Mouse (Mus musculus): ENCODE measurements around the gene Cadm4. TPM values are rescaled to one million over a fixed set of nuclear protein-coding genes. Genes with fewer than 3 reads are reported as not detected.

The Cadm4 gene
- total and polyA plus RNA-seq, 2 experiments = 3.5 to 6.5 TPM

DNA sequence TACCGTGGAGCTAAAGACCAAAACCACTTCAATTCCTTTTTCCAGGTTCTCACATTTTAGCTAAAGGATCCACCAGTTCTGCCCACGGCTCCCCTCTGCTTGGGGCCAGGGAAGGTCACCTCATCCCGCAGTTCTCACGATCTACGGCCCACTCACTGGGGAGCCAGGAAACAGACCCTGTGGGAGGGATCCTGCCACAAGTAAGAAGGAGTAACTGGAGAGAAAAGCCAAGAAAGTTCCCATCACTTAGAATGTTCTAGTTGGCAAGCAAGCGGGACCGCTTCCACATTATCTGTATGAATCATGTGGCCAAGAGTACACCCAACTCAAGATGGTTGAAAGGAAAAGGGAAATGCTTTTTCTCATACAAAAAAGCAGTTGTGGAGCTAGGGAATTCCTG, 5.0 kb upstream of the Cadm4 start:
- H3K9ac ChIP-seq (ENCODE audit: low read depth, low read length) = no peak overlapping the region
- H3K27me3 ChIP-seq (ENCODE audit: control insufficient read depth, insufficient read depth, low read length) = no peaks in the 10 kb centered on the region
- no peak overlapping the region for H3K27ac ChIP-seq (replicated peaks; ENCODE audit: insufficient read depth, low read depth, low read length)
- no peak overlapping the region for H3K4me3 ChIP-seq (ENCODE audit: insufficient read depth, low read depth, low read length)
- 88% methylated on average over 7 of the region's 7 CpGs for WGBS
- TF ChIP-seq POLR2A (IDR thresholded peaks at IDR 0.05; ENCODE audit: extremely low read depth, insufficient read depth, low read length) (no peak), CTCF (IDR thresholded peaks at IDR 0.05; ENCODE audit: low read depth, low read length) (no peak)
- H3K4me1 ChIP-seq (ENCODE audit: control insufficient read depth, insufficient read depth, low read length) = peaks cover 6% of the 10 kb centered on the region
- H3K36me3 ChIP-seq (ENCODE audit: control insufficient read depth, insufficient read depth, low read length) = no peaks in the 10 kb centered on the region
- DNase-seq (ENCODE audit: extremely low read depth, low read depth, low spot score) = no peak
- H3K79me2 ChIP-seq (ENCODE audit: control insufficient read depth, insufficient read depth, low read length) = no peaks in the 10 kb centered on the region

DNA sequence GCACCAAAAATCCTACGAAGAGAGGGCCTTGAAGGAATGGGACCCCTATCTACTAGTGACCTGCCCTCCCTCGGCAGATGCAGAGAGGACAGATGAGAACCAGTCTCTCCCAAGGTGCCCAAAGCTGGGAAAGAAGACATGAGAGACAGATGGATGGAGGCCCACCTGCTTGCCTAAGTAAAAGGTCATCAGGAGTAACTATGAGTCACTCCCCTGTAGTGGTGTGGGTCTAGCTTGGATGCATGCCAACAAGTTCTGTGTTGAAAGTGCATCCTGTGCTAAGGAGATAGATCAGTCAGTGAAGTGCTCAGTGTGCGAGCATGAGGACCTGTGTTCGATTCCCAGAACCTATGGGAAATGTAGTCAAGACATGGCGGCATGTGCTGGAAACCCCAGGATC, 2.9 kb upstream of the Cadm4 start:
- no peak overlapping the region for H3K4me3 ChIP-seq (ENCODE audit: insufficient read depth, low read depth, low read length)
- H3K9ac ChIP-seq (ENCODE audit: low read depth, low read length) = no peak overlapping the region
- no peak overlapping the region for H3K27ac ChIP-seq (replicated peaks; ENCODE audit: insufficient read depth, low read depth, low read length)
- peaks cover 6% of the 10 kb centered on the region for H3K4me1 ChIP-seq (ENCODE audit: control insufficient read depth, insufficient read depth, low read length)
- TF ChIP-seq POLR2A (IDR thresholded peaks at IDR 0.05; ENCODE audit: extremely low read depth, insufficient read depth, low read length) = no peak
- 86% methylated on average over 5 of the region's 5 CpGs for WGBS
- no peaks in the 10 kb centered on the region for H3K79me2 ChIP-seq (ENCODE audit: control insufficient read depth, insufficient read depth, low read length)
- H3K27me3 ChIP-seq (ENCODE audit: control insufficient read depth, insufficient read depth, low read length) = no peaks in the 10 kb centered on the region
- DNase-seq (ENCODE audit: extremely low read depth, low read depth, low spot score) = no peak
- no peaks in the 10 kb centered on the region for H3K36me3 ChIP-seq (ENCODE audit: control insufficient read depth, insufficient read depth, low read length)

DNA sequence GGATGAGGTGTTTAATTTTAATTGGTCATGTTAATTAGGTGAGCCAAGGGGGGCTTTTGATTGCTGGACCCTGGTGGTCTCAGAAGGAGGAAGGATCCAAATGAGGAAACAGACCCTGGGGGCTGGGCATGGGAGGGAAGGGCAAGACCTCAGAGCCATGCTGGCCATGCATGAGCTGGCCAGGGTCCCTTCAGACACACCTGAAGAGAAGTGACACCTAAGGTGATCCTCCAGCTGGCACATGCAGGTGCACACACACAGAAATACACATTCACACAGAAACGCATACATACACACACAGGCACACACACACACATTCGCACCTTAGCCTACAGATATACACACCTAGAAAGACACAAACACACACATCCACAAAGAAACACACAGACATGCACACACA, 2.1 kb upstream of the Cadm4 start:
- Histone ChIP-seq H3K4me1 (ENCODE audit: control insufficient read depth, insufficient read depth, low read length) (no peaks in the 10 kb centered on the region; the same call in 1 of the 2 replicates), H3K27ac (replicated peaks; ENCODE audit: insufficient read depth, low read depth, low read length) (no peak overlapping the region), H3K27me3 (ENCODE audit: control insufficient read depth, insufficient read depth, low read length) (no peaks in the 10 kb centered on the region), H3K36me3 (ENCODE audit: control insufficient read depth, insufficient read depth, low read length) (no peaks in the 10 kb centered on the region), H3K79me2 (ENCODE audit: control insufficient read depth, insufficient read depth, low read length) (no peaks in the 10 kb centered on the region), H3K4me3 (ENCODE audit: insufficient read depth, low read depth, low read length) (no peak overlapping the region), H3K9ac (ENCODE audit: low read depth, low read length) (no peak overlapping the region)
- DNase-seq (ENCODE audit: extremely low read depth, low read depth, low spot score) = no peak
- no peak for TF ChIP-seq POLR2A (IDR thresholded peaks at IDR 0.05; ENCODE audit: extremely low read depth, insufficient read depth, low read length)
- TF ChIP-seq CTCF (IDR thresholded peaks at IDR 0.05; ENCODE audit: low read depth, low read length) = no peak
- WGBS = 96% methylated on average over 2 of the region's 2 CpGs

DNA sequence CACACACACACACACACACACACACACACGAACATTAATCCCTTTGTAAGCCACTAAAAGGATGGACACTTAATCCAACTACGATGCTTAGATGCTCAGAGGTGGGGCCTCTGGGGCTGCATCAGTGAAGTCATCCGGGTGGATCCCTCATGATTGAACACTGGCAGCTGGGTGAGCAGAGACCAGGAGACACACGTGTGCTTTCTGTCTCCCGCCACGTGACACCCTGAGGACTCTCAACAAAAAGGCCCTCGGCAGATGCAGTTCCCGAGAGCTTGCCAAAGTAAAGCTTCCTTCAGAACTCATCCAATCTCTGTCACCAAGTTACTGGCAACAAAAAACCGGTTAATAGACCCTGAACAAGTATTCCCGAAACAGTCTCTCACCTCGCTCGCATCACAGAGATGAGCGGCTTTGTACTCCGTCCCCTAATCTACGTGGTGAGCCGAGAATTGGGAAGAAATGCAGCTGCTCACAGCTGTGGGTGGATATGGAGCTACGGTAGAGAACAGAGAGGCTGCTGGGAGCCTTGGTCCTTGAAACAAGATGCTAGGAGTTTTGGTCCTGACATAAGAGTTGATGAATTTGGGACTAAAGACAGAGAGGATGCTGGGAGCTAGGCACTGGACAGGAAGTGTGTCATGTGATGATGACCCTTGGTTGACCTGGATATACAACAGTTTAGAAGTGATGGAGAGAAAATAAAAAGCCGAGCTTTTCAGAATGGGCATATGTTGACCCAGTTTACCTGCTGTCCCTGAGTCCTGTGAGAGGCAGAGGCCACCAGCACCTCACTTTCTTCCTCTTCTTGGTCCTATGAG, 1.5 kb upstream of the Cadm4 start:
- 55% methylated on average over 18 of the region's 18 CpGs for WGBS
- Histone ChIP-seq H3K79me2 (ENCODE audit: control insufficient read depth, insufficient read depth, low read length) (no peaks in the 10 kb centered on the region), H3K9ac (ENCODE audit: low read depth, low read length) (no peak overlapping the region), H3K27ac (replicated peaks; ENCODE audit: insufficient read depth, low read depth, low read length) (no peak overlapping the region), H3K4me1 (ENCODE audit: control insufficient read depth, insufficient read depth, low read length) (no peaks in the 10 kb centered on the region; the same call in 1 of the 2 replicates), H3K27me3 (ENCODE audit: control insufficient read depth, insufficient read depth, low read length) (no peaks in the 10 kb centered on the region), H3K36me3 (ENCODE audit: control insufficient read depth, insufficient read depth, low read length) (no peaks in the 10 kb centered on the region), H3K4me3 (ENCODE audit: insufficient read depth, low read depth, low read length) (no peak overlapping the region)
- DNase-seq (ENCODE audit: extremely low read depth, low read depth, low spot score) = peak; percentile 31
- TF ChIP-seq CTCF (IDR thresholded peaks at IDR 0.05; ENCODE audit: low read depth, low read length) (no peak), POLR2A (IDR thresholded peaks at IDR 0.05; ENCODE audit: extremely low read depth, insufficient read depth, low read length) (no peak)

DNA sequence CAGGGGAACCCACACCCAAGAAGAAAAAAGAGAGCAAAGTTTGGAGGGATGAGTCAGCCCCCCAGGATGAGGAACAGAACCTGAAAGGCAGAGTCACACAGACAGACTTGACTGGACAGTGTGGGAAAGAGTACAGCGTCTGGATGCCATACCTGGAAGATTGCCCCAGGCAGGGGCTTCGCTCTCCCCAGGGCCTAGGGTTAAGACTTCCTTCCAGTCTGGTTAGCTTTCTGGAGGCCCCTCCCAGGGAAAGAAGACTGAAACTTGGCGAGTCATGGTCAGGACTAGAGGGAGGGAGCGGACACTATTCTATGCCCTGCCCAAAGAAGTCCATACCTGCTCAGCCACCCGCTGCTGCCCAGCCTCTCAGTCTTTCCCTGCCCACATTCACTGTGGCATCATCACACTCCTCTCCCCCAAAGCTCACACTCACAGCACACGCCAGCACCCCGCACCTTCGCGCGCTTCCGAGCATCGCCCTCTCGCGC, 793 bp upstream of the Cadm4 start:
- Histone ChIP-seq H3K79me2 (ENCODE audit: control insufficient read depth, insufficient read depth, low read length) (no peaks in the 10 kb centered on the region), H3K4me3 (ENCODE audit: insufficient read depth, low read depth, low read length) (peak overlapping the region; percentile 76; the same call in 1 of the 2 replicates), H3K27ac (replicated peaks; ENCODE audit: insufficient read depth, low read depth, low read length) (no peak overlapping the region), H3K4me1 (ENCODE audit: control insufficient read depth, insufficient read depth, low read length) (no peaks in the 10 kb centered on the region), H3K36me3 (ENCODE audit: control insufficient read depth, insufficient read depth, low read length) (no peaks in the 10 kb centered on the region), H3K9ac (ENCODE audit: low read depth, low read length) (no peak overlapping the region), H3K27me3 (ENCODE audit: control insufficient read depth, insufficient read depth, low read length) (no peaks in the 10 kb centered on the region)
- TF ChIP-seq POLR2A (IDR thresholded peaks at IDR 0.05; ENCODE audit: extremely low read depth, insufficient read depth, low read length) (no peak), CTCF (IDR thresholded peaks at IDR 0.05; ENCODE audit: low read depth, low read length) (no peak)
- DNase-seq (ENCODE audit: extremely low read depth, low read depth, low spot score) = no peak
- 31% methylated on average over 14 of the region's 14 CpGs for WGBS

Measured in liver, adult 2 months (tissue).